Mouse (Mus musculus) ES-Bruce4 (cell line): Measurements from ENCODE around the gene Arid2. TPM values are rescaled to one million over a fixed set of nuclear protein-coding genes. Genes with fewer than 3 reads are reported as not detected.

ENCODE experiments used
- H3K27ac ChIP-seq: 2 replicates; pipeline ENCODE4 v1.5.1; 2012; ENCODE audit warnings: low read length, inconsistent platforms; ENCODE audit not compliant: insufficient read depth
- H3K27me3 ChIP-seq: 2 replicates; pipeline ENCODE4 v1.6.1; 2012; ENCODE audit warnings: mild to moderate bottlenecking, low read length, inconsistent platforms; ENCODE audit not compliant: control insufficient read depth, poor library complexity, insufficient read depth, severe bottlenecking
- H3K36me3 ChIP-seq: 2 replicates; pipeline ENCODE4 v1.6.1; 2012; ENCODE audit warnings: inconsistent platforms, mild to moderate bottlenecking, low read length, moderate library complexity; ENCODE audit not compliant: control insufficient read depth, poor library complexity, insufficient read depth, severe bottlenecking
- H3K4me1 ChIP-seq: one replicate; pipeline ENCODE4 v1.8.1; 2011; ENCODE audit warnings: low read length; ENCODE audit not compliant: control insufficient read depth, insufficient read depth
- H3K4me3 ChIP-seq: 2 replicates; pipeline ENCODE4 v1.5.1; 2011; ENCODE audit warnings: low read depth, mild to moderate bottlenecking, low read length
- H3K9ac ChIP-seq: 2 replicates; pipeline ENCODE4 v1.6.1; 2012; ENCODE audit warnings: low read depth, mild to moderate bottlenecking, inconsistent platforms; ENCODE audit not compliant: poor library complexity, severe bottlenecking
- H3K9me3 ChIP-seq: replicated peaks from 2 replicates; pipeline ENCODE4 v1.6.1; 2012; ENCODE audit warnings: mild to moderate bottlenecking, low read length, inconsistent platforms; ENCODE audit not compliant: control insufficient read depth, poor library complexity, insufficient read depth, severe bottlenecking
- CTCF ChIP-seq: IDR thresholded peaks from one replicate; pipeline ENCODE4 v1.8.1; 2011; ENCODE audit warnings: low read depth, low read length
- EP300 ChIP-seq: IDR thresholded peaks from 2 replicates; pipeline ENCODE4 v1.6.1; 2011; ENCODE audit warnings: low read depth, low read length; ENCODE audit not compliant: insufficient read depth
- POLR2A ChIP-seq: IDR thresholded peaks from one replicate; pipeline ENCODE4 v1.8.1; 2011; ENCODE audit warnings: low read length; ENCODE audit not compliant: insufficient read depth
- polyA plus RNA-seq: library from polyadenylated mRNA; stranded (reverse); fragments of >200 nt; gene quantifications from 2 replicates; pipeline ENCODE4 v1.2.4, GENCODE M21; 2011; ENCODE audit warnings: low read depth; ENCODE audit not compliant: missing spikeins, insufficient read depth, insufficient read length

The Arid2 gene
- polyA plus RNA-seq, 1 experiment: 81.5 TPM

DNA sequence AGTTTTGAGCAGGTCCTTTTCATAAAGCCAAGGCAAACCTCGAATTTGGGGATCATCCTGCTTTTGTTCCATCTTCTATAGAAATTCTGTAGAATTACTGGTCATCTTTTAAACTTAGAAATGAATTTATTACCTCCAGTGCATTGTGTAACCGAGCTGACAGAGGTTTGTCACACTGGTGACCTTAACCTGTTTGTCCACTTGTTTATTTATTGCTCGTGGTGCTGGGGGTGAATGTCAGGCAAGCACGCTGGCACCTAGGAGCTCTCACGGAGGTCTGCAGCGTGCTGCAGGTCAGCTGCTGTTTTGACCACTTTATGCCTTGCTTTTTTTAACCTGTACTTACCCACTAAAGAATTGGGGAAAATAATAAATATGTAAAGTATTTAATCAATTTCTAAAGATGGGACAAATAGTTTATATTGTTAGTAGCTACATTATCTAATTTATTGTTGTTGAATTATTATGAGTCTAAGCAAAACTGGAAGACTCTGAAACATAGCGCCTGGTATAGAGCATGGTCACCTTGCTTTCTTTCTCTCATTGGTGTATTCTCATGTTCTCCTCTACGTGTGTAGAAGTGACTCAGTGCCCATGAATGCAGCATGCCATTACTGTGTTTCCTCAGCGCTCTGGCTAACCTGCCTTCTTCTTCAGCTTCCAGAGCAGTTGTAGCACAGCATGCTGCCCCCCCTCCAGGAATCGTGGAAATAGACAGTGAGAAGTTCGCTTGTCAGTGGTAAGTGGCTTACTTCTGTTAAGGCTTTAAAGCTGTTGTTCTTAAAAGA is 79.1 kb downstream of the Arid2 start:
- no peak for TF ChIP-seq POLR2A
- TF ChIP-seq CTCF: no peak
- no peak for TF ChIP-seq EP300
- H3K27me3 ChIP-seq: no peaks in the 10 kb centered on the region
- H3K36me3 ChIP-seq: peaks cover 40% of the 10 kb centered on the region
- H3K9me3 ChIP-seq: no peaks in the 10 kb centered on the region
- no peak overlapping the region for H3K4me3 ChIP-seq
- H3K27ac ChIP-seq: no peak overlapping the region
- H3K9ac ChIP-seq: no peak overlapping the region
- H3K4me1 ChIP-seq: no peaks in the 10 kb centered on the region

DNA sequence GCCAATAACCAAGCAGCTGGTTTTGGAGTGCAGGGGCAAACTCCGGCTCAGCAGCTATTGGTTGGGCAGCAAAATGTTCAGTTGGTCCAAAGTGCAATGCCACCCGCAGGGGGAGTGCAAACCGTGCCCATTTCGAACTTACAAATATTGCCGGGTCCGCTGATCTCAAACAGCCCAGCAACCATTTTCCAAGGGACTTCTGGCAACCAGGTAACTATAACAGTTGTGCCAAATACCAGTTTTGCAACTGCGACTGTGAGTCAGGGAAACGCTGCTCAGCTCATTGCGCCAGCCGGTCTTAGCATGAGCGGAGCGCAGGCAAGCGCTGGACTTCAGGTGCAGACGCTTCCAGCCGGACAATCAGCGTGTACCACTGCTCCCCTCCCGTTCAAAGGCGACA is 84.0 kb downstream of the Arid2 start:
- H3K9ac ChIP-seq: no peak overlapping the region
- no peak overlapping the region for H3K27ac ChIP-seq
- no peak overlapping the region for H3K4me3 ChIP-seq
- peaks cover 35% of the 10 kb centered on the region for H3K36me3 ChIP-seq
- no peaks in the 10 kb centered on the region for H3K4me1 ChIP-seq
- H3K27me3 ChIP-seq: no peaks in the 10 kb centered on the region
- H3K9me3 ChIP-seq: no peaks in the 10 kb centered on the region
- TF ChIP-seq CTCF (no peak), POLR2A (no peak), EP300 (no peak)

- peaks cover 35% of the 10 kb centered on the region for H3K36me3 ChIP-seq
- no peak overlapping the region for H3K27ac ChIP-seq
- no peak overlapping the region for H3K4me3 ChIP-seq
- H3K9ac ChIP-seq: no peak overlapping the region
- no peak for TF ChIP-seq CTCF
- TF ChIP-seq EP300: no peak
- TF ChIP-seq POLR2A: no peak
- no peaks in the 10 kb centered on the region for H3K9me3 ChIP-seq
- no peaks in the 10 kb centered on the region for H3K27me3 ChIP-seq
- no peaks in the 10 kb centered on the region for H3K4me1 ChIP-seq
Measured at GRCm38 (mm10) chr15:96372628-96373027, 85.3 kb downstream of the Arid2 start.

GRCm38 (mm10) chr15:96373161-96373560 is 85.8 kb downstream of the Arid2 start:
- Histone ChIP-seq H3K4me3 (no peak overlapping the region), H3K36me3 (peaks cover 31% of the 10 kb centered on the region), H3K9ac (no peak overlapping the region), H3K27me3 (no peaks in the 10 kb centered on the region), H3K27ac (no peak overlapping the region), H3K4me1 (no peaks in the 10 kb centered on the region), H3K9me3 (no peaks in the 10 kb centered on the region)
- TF ChIP-seq EP300 (no peak), CTCF (peak; percentile 46)

GRCm38 (mm10) chr15:96376214-96376613 is 88.9 kb downstream of the Arid2 start:
- Histone ChIP-seq H3K27me3 (no peaks in the 10 kb centered on the region), H3K4me1 (no peaks in the 10 kb centered on the region), H3K9me3 (no peaks in the 10 kb centered on the region), H3K9ac (no peak overlapping the region), H3K4me3 (no peak overlapping the region), H3K27ac (no peak overlapping the region), H3K36me3 (peaks cover 17% of the 10 kb centered on the region)
- TF ChIP-seq POLR2A (no peak), EP300 (no peak), CTCF (no peak)

DNA sequence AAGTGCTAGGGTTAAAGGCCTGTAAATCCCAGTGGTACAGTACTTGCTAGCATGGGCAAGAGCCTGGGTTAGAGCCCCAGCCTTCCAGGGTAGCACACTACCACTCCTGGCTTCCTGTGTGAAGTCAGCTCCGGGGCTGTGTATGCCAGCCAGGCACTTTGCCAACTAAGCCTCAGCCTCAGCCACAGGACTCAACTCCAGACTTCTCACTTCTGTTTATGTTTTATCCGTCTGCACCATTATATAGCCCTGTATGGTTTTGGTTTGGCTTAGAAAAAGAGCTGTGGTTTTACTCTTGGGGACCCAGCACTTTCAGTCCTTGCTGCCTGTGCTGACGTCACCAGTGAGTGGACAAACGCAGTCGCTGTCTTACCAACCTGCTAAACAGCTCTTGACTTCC is 89.9 kb downstream of the Arid2 start:
- no peaks in the 10 kb centered on the region for H3K4me1 ChIP-seq
- no peaks in the 10 kb centered on the region for H3K27me3 ChIP-seq
- TF ChIP-seq EP300 (no peak), CTCF (no peak), POLR2A (no peak)
- no peak overlapping the region for H3K9ac ChIP-seq
- H3K4me3 ChIP-seq: no peak overlapping the region
- H3K27ac ChIP-seq: no peak overlapping the region
- peaks cover 7% of the 10 kb centered on the region; the same call in 1 of the 2 replicates for H3K36me3 ChIP-seq
- H3K9me3 ChIP-seq: no peaks in the 10 kb centered on the region
